Mouse (Mus musculus): ENCODE measurements around the gene Derl3. TPM values are rescaled to one million over a fixed set of nuclear protein-coding genes. Genes with fewer than 3 reads are reported as not detected.

The Derl3 gene
- polyA plus RNA-seq, 1 experiment = not detected

DNA sequence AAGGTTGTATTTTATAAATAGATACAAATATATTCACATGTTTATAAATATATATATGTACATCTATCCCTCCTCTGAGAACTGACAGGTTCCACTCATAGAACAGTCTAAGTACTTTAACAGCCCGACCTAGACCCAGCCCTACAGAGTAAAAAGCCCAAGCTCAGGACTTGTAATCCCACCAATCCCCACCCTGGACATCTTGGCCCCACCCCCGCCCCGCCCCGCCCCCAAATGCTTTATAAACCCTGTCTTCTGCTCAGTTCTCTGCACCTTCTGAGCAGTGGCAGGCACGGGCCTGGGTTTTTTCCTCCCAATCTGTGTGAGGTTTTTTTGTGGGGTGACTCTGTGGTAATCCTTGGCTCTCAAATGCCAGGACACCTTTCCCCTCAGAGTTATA is 39.1 kb upstream of the Derl3 start:
- Histone ChIP-seq H3K27ac (ENCODE audit: insufficient read depth, low read depth, low read length) (no peak overlapping the region), H3K4me3 (ENCODE audit: insufficient read depth, low read depth, low read length) (no peak overlapping the region), H3K4me1 (ENCODE audit: control insufficient read depth, insufficient read depth, low read length) (peaks cover 10% of the 10 kb centered on the region)
- 52% methylated on average over 5 of the region's 5 CpGs for WGBS
- TF ChIP-seq CTCF (IDR thresholded peaks at IDR 0.05; ENCODE audit: insufficient read depth, low read depth, low read length) (no peak), POLR2A (IDR thresholded peaks at IDR 0.05; ENCODE audit: insufficient read depth, low read depth, low read length) (no peak)

DNA sequence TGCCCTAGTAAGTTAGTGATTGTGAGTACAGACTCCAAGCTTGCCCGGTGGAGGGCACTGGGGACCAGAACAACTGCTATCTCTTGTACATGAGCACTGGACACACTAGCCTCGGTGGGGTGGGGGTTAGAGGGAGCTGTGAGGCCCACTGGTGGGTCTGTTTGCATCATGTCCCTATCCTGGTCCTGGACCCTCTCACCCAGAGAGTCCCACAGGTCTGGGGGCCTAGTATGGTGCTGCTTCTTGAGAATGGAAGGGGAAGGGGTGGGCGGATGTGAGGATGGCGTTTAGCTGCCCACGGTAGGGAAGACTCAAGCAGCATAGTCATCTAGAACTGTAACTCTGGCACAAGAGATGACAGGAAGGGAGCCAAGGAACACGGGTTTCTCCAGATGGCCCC is 38.4 kb upstream of the Derl3 start:
- Histone ChIP-seq H3K27ac (ENCODE audit: insufficient read depth, low read depth, low read length) (no peak overlapping the region), H3K4me1 (ENCODE audit: control insufficient read depth, insufficient read depth, low read length) (peaks cover 13% of the 10 kb centered on the region), H3K4me3 (ENCODE audit: insufficient read depth, low read depth, low read length) (no peak overlapping the region)
- 64% methylated on average over 6 of the region's 6 CpGs for WGBS
- TF ChIP-seq POLR2A (IDR thresholded peaks at IDR 0.05; ENCODE audit: insufficient read depth, low read depth, low read length) (no peak), CTCF (IDR thresholded peaks at IDR 0.05; ENCODE audit: insufficient read depth, low read depth, low read length) (no peak)

DNA sequence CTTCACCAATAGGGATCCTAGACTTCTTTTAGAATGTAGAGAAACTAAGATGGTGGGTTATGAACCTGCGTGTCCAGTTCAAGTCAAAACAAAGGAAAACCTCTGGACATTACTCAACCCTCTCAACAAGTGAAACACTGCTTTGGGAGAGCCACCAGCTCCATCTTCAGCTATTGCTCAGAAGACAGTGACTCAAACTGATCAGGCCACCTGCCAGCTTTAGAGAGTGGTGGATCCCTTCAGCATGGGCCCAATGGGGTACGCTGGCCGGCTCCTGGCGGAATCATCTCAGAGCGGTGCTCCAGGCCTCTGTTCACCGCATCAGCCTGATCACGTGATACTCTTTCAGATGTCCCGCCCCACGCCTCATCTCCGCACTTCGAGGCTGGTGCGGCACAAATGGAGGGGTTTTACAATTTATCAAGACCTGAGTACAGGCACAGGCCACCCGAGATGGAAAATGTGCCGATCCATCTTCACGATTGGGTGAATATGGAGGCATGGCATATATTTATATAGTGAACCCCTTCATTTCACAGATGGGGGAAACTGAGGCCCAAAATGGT is 37.7 kb upstream of the Derl3 start:
- Histone ChIP-seq H3K4me1 (ENCODE audit: control insufficient read depth, insufficient read depth, low read length) (peaks cover 13% of the 10 kb centered on the region), H3K4me3 (ENCODE audit: insufficient read depth, low read depth, low read length) (no peak overlapping the region), H3K27ac (ENCODE audit: insufficient read depth, low read depth, low read length) (no peak overlapping the region)
- 91% methylated on average over 15 of the region's 15 CpGs for WGBS
- TF ChIP-seq POLR2A (IDR thresholded peaks at IDR 0.05; ENCODE audit: insufficient read depth, low read depth, low read length) = no peak
- TF ChIP-seq CTCF (IDR thresholded peaks at IDR 0.05; ENCODE audit: insufficient read depth, low read depth, low read length) = no peak

- Histone ChIP-seq H3K4me3 (ENCODE audit: insufficient read depth, low read depth, low read length) (no peak overlapping the region), H3K27ac (ENCODE audit: insufficient read depth, low read depth, low read length) (no peak overlapping the region), H3K4me1 (ENCODE audit: control insufficient read depth, insufficient read depth, low read length) (peaks cover 17% of the 10 kb centered on the region)
- 88% methylated on average over 11 of the region's 11 CpGs for WGBS
- TF ChIP-seq CTCF (IDR thresholded peaks at IDR 0.05; ENCODE audit: insufficient read depth, low read depth, low read length) (no peak), POLR2A (IDR thresholded peaks at IDR 0.05; ENCODE audit: insufficient read depth, low read depth, low read length) (no peak)
Observed at GRCm38 (mm10) chr10:75856155-75856907, 36.9 kb upstream of the Derl3 start.

GRCm38 (mm10) chr10:75856976-75857375 is 36.2 kb upstream of the Derl3 start:
- Histone ChIP-seq H3K4me3 (ENCODE audit: insufficient read depth, low read depth, low read length) (no peak overlapping the region), H3K27ac (ENCODE audit: insufficient read depth, low read depth, low read length) (no peak overlapping the region), H3K4me1 (ENCODE audit: control insufficient read depth, insufficient read depth, low read length) (peaks cover 17% of the 10 kb centered on the region)
- TF ChIP-seq CTCF (IDR thresholded peaks at IDR 0.05; ENCODE audit: insufficient read depth, low read depth, low read length) (no peak), POLR2A (IDR thresholded peaks at IDR 0.05; ENCODE audit: insufficient read depth, low read depth, low read length) (no peak)
- WGBS = 85% methylated on average over 3 of the region's 3 CpGs

DNA sequence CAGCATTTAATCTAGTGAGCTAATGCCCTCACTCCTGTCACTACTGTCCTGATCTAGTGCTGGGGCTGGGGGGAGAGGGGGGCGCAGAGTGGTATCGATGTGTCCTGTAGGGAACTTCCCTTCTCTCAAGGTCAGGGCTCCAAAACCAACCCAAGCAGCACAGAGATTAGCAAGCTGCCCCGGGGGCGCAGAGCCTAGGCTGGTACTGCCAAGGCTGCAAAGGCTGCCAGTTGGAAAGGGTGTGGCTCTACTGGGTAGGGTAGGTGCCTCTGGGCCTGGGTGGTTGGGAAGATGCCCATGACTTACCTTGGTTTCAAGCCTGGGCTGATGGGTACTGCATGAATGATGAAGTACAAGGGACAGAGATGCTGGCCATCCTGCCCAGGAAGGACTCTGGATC is 35.6 kb upstream of the Derl3 start:
- Histone ChIP-seq H3K4me1 (ENCODE audit: control insufficient read depth, insufficient read depth, low read length) (peaks cover 17% of the 10 kb centered on the region), H3K27ac (ENCODE audit: insufficient read depth, low read depth, low read length) (no peak overlapping the region), H3K4me3 (ENCODE audit: insufficient read depth, low read depth, low read length) (no peak overlapping the region)
- 88% methylated on average over 4 of the region's 4 CpGs for WGBS
- TF ChIP-seq POLR2A (IDR thresholded peaks at IDR 0.05; ENCODE audit: insufficient read depth, low read depth, low read length) (no peak), CTCF (IDR thresholded peaks at IDR 0.05; ENCODE audit: insufficient read depth, low read depth, low read length) (no peak)

DNA sequence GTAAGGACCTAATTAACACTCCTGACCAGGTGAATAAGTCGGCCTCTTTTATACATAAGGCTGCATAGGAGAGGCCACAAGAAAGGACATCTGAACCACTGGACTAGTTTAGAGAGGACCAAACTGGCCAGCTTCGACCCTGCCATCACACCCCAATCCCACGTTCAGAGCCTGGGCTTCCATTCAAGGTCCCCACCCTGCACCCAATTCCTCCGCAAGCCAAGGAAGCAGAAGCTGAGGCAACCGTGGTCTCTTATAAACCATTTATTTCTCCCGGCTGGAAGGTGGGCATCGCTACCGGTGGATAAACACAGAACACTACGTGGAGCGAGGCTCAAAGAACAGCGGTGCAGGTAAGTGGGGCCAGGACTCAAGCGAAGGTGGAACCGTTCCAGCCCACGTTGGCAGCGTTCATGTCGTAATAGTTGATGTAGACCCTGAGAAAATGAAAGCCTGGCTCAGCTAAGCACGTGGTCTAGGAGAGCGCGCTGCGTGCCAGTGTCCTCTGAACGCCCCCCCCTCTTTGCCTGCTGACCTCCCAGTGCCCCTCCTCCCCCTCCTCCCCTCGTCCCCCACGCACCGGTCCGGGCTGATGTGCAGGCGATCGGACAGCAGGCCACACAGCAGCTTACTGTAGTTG is 34.0 kb upstream of the Derl3 start:
- TF ChIP-seq POLR2A (IDR thresholded peaks at IDR 0.05; ENCODE audit: insufficient read depth, low read depth, low read length) (no peak), CTCF (IDR thresholded peaks at IDR 0.05; ENCODE audit: insufficient read depth, low read depth, low read length) (no peak)
- Histone ChIP-seq H3K27ac (ENCODE audit: insufficient read depth, low read depth, low read length) (no peak overlapping the region), H3K4me3 (ENCODE audit: insufficient read depth, low read depth, low read length) (peak overlapping the region; percentile 96), H3K4me1 (ENCODE audit: control insufficient read depth, insufficient read depth, low read length) (peaks cover 17% of the 10 kb centered on the region)
- WGBS = 4% methylated on average over 27 of the region's 27 CpGs

- peaks cover 17% of the 10 kb centered on the region for H3K4me1 ChIP-seq (ENCODE audit: control insufficient read depth, insufficient read depth, low read length)
- H3K4me3 ChIP-seq (ENCODE audit: insufficient read depth, low read depth, low read length) = peak within 1 kb of the TSS; percentile 96
- TF ChIP-seq POLR2A (IDR thresholded peaks at IDR 0.05; ENCODE audit: insufficient read depth, low read depth, low read length) = peak; percentile 73
- H3K27ac ChIP-seq (ENCODE audit: insufficient read depth, low read depth, low read length) = peak within 1 kb of the TSS; percentile 89
- WGBS = 0% methylated on average over 46 of the region's 46 CpGs
Observed at GRCm38 (mm10) chr10:75859786-75860470, 33.3 kb upstream of the Derl3 start, which contains the start of gene Mif. Mif (minus strand) TSS chr10:75860240.

DNA sequence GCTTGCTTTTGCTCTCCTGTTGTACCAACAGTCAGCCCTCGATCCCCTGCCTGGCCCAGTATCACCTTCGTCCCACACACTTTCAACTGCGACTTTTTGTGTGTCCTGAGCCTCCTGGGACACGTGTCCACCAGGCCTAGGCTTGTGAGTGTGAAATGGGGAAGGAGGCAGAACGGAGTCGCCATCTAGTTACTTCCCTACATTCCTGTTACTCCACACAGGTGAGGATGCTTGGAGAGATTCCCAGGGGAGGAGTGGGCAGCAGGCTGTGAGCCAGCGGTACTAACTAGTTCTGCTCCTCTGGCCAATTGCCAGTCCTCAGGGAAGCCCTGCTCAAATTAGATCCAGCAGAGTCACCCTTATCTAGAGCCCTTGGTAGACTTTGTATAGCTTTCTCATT is 32.5 kb upstream of the Derl3 start:
- 0 out of 2 replicates have a peak overlapping the region, but pooled peaks have one; percentile 89 for H3K27ac ChIP-seq (ENCODE audit: insufficient read depth, low read depth, low read length)
- no peak for TF ChIP-seq POLR2A (IDR thresholded peaks at IDR 0.05; ENCODE audit: insufficient read depth, low read depth, low read length)
- no peak for TF ChIP-seq CTCF (IDR thresholded peaks at IDR 0.05; ENCODE audit: insufficient read depth, low read depth, low read length)
- no peak overlapping the region for H3K4me3 ChIP-seq (ENCODE audit: insufficient read depth, low read depth, low read length)
- WGBS = 33% methylated on average over 7 of the region's 7 CpGs
- peaks cover 17% of the 10 kb centered on the region for H3K4me1 ChIP-seq (ENCODE audit: control insufficient read depth, insufficient read depth, low read length)

All from olfactory bulb, adult 2 months (tissue).